10 mouse cellular contexts compared by ENCODE assay signal in genomic region chr13:110397750-110398149, GRCm38 (mm10). TPM values are rescaled to one million over a fixed set of nuclear protein-coding genes. Genes with fewer than 3 reads are reported as not detected.
A peak's percentile ranks its signal among the peaks of the same experiment; 100 is the strongest.
DNase-seq lines count a peak whose midpoint lies in the region; ATAC-seq lines count a peak whose summit lies in the region.
"Had no signal": no experiment of that assay in that cellular context is flagged by ENCODE, and none has a peak within 500 bp of the region (broad histone marks: within the 10 kb centered on the region; RNA-seq: fewer than 3 reads in every experiment).

No protein-coding gene starts in this region.

- H3K4me2 ChIP-seq in hindbrain, embryonic 12.5 days (replicated peaks) = peak overlapping the region; percentile 27
- H3K4me2 ChIP-seq in embryonic facial prominence, embryonic 15.5 days (replicated peaks) = peak overlapping the region; percentile 100
- peak overlapping the region; percentile 95 for H3K4me2 ChIP-seq in limb, embryonic 12.5 days
- peak overlapping the region; percentile 82 for H3K4me2 ChIP-seq in midbrain, embryonic 16.5 days (ENCODE audit: low read length)

- no peaks in the 10 kb centered on the region for H3K27me3 ChIP-seq in hindbrain, embryonic 12.5 days
- peaks cover 13% of the 10 kb centered on the region for H3K27me3 ChIP-seq in hindbrain, embryonic 10.5 days (ENCODE audit: insufficient read depth, poor library complexity, severe bottlenecking)
- H3K27me3 ChIP-seq in embryonic facial prominence, embryonic 15.5 days = no peaks in the 10 kb centered on the region
- no peaks in the 10 kb centered on the region for H3K27me3 ChIP-seq in limb, embryonic 12.5 days
- no peaks in the 10 kb centered on the region for H3K27me3 ChIP-seq in midbrain, embryonic 16.5 days (ENCODE audit: control insufficient read depth, insufficient read depth, low read depth, low read length)

- WGBS in hindbrain, embryonic 12.5 days = 90% methylated on average over 8 of the region's 8 CpGs
- 88% methylated on average over 8 of the region's 8 CpGs for WGBS in hindbrain, embryonic 10.5 days
- 75% methylated on average over 8 of the region's 8 CpGs for WGBS in embryonic facial prominence, embryonic 15.5 days
- WGBS in limb, embryonic 12.5 days = 92% methylated on average over 8 of the region's 8 CpGs
- WGBS in midbrain, embryonic 16.5 days = 90% methylated on average over 8 of the region's 8 CpGs

- H3K9ac ChIP-seq in hindbrain, embryonic 12.5 days = no peak overlapping the region
- no peak overlapping the region for H3K9ac ChIP-seq in embryonic facial prominence, embryonic 15.5 days
- H3K9ac ChIP-seq in limb, embryonic 12.5 days (replicated peaks) = no peak overlapping the region; the same call in 1 of the 2 replicates
- H3K9ac ChIP-seq in midbrain, embryonic 16.5 days (ENCODE audit: low read depth, low read length) = no peak overlapping the region

- H3K4me3 ChIP-seq in hindbrain, embryonic 12.5 days = 0 out of 2 replicates have a peak overlapping the region, but pooled peaks have one; percentile 7
- no peak overlapping the region for H3K4me3 ChIP-seq in hindbrain, embryonic 10.5 days
- H3K4me3 ChIP-seq in embryonic facial prominence, embryonic 15.5 days (replicated peaks) = peak overlapping the region; percentile 24
- peak overlapping the region; percentile 21 for H3K4me3 ChIP-seq in limb, embryonic 12.5 days (replicated peaks)
- H3K4me3 ChIP-seq in midbrain, embryonic 16.5 days (ENCODE audit: low read depth, low read length) = peak overlapping the region; percentile 19

- peaks cover 38% of the 10 kb centered on the region for H3K36me3 ChIP-seq in hindbrain, embryonic 12.5 days
- H3K36me3 ChIP-seq in hindbrain, embryonic 10.5 days = peaks cover 35% of the 10 kb centered on the region
- peaks cover 36% of the 10 kb centered on the region for H3K36me3 ChIP-seq in embryonic facial prominence, embryonic 15.5 days
- H3K36me3 ChIP-seq in limb, embryonic 12.5 days = peaks cover 49% of the 10 kb centered on the region
- H3K36me3 ChIP-seq in midbrain, embryonic 16.5 days (ENCODE audit: control insufficient read depth, insufficient read depth, low read length) = peaks cover 42% of the 10 kb centered on the region

- H3K27ac ChIP-seq in hindbrain, embryonic 12.5 days = no peak overlapping the region
- H3K27ac ChIP-seq in hindbrain, embryonic 10.5 days = no peak overlapping the region
- H3K27ac ChIP-seq in embryonic facial prominence, embryonic 15.5 days (replicated peaks) = no peak overlapping the region
- no peak overlapping the region for H3K27ac ChIP-seq in limb, embryonic 12.5 days
- no peak overlapping the region for H3K27ac ChIP-seq in midbrain, embryonic 16.5 days (ENCODE audit: low read length)

- no peak for DNase-seq in hindbrain, embryonic 10.5 days (ENCODE audit: low spot score)
- no peak for DNase-seq in layer of hippocampus, adult 11-12 months (ENCODE audit: low spot score)
- no peak for DNase-seq in adrenal gland, postnatal 25 days
- no peak for DNase-seq in adrenal gland, postnatal 10 days
- DNase-seq: gastrocnemius, postnatal 10 days; right cerebral cortex, postnatal 25 days had no signal

- H3K4me1 ChIP-seq in hindbrain, embryonic 12.5 days = peaks cover 8% of the 10 kb centered on the region; the same call in 1 of the 2 replicates
- H3K4me1 ChIP-seq in hindbrain, embryonic 10.5 days (replicated peaks) = peaks cover 14% of the 10 kb centered on the region; the same call in 1 of the 2 replicates
- H3K4me1 ChIP-seq in embryonic facial prominence, embryonic 15.5 days = peaks cover 14% of the 10 kb centered on the region; the same call in 1 of the 2 replicates
- H3K4me1 ChIP-seq in limb, embryonic 12.5 days (replicated peaks) = peaks cover 15% of the 10 kb centered on the region; the same call in 1 of the 2 replicates
- H3K4me1 ChIP-seq in midbrain, embryonic 16.5 days (ENCODE audit: control insufficient read depth, insufficient read depth, low read length) = peaks cover 17% of the 10 kb centered on the region

- ATAC-seq in hindbrain, embryonic 12.5 days (ENCODE audit: low FRiP score) = no peak
- no peak for ATAC-seq in embryonic facial prominence, embryonic 15.5 days (ENCODE audit: insufficient number of reproducible peaks, low FRiP score, low TSS enrichment, low read depth)
- no peak for ATAC-seq in limb, embryonic 12.5 days (ENCODE audit: insufficient number of reproducible peaks, insufficient read depth, low FRiP score, low TSS enrichment, low read depth)
- ATAC-seq in midbrain, embryonic 16.5 days = no peak

- H3K9me3 ChIP-seq in hindbrain, embryonic 12.5 days (replicated peaks) = no peaks in the 10 kb centered on the region
- no peaks in the 10 kb centered on the region for H3K9me3 ChIP-seq in hindbrain, embryonic 10.5 days
- H3K9me3 ChIP-seq in embryonic facial prominence, embryonic 15.5 days (replicated peaks) = 0 out of 2 replicates have a peak, but pooled peaks cover 4% of the 10 kb centered on the region
- 0 out of 2 replicates have a peak, but pooled peaks cover 5% of the 10 kb centered on the region for H3K9me3 ChIP-seq in limb, embryonic 12.5 days
- no peaks in the 10 kb centered on the region; the same call in 1 of the 2 replicates for H3K9me3 ChIP-seq in midbrain, embryonic 16.5 days (replicated peaks; ENCODE audit: control insufficient read depth, low read length, poor library complexity, severe bottlenecking)

RNA-seq across cellular contexts. Expression of gene Plk2, which starts 2.9 kb away (rescaled TPM):
- polyA plus RNA-seq in hindbrain, embryonic 12.5 days (2016; fragmentation: Nextera tagmentation; extraction: Ambion mirVana) = 142 and 165 TPM in 2 replicates
- 56.7 and 59.9 TPM in 2 replicates for polyA plus RNA-seq in hindbrain, embryonic 10.5 days (2016; fragmentation: Nextera tagmentation; extraction: Ambion mirVana)
- 111 and 127 TPM in 2 replicates for polyA plus RNA-seq in embryonic facial prominence, embryonic 15.5 days (2015; fragmentation: Nextera tagmentation; extraction: Ambion mirVana)
- 160 and 168 TPM in 2 replicates for polyA plus RNA-seq in limb, embryonic 12.5 days (2016; fragmentation: Nextera tagmentation; extraction: Ambion mirVana)
- 177 and 180 TPM in 2 replicates for polyA plus RNA-seq in midbrain, embryonic 16.5 days (2015; fragmentation: Nextera tagmentation; extraction: Ambion mirVana)
- 16.0 and 23.3 TPM in 2 replicates for total RNA-seq in adrenal gland, postnatal 25 days (2021)
- 10 to 100 TPM; 40.7 to 42.0 TPM for total RNA-seq in adrenal gland, postnatal 10 days (2021)

RNA-seq across cellular contexts. Expression of gene Gapt, which starts 40.8 kb away (rescaled TPM):
- 0.10 TPM in 1 of 2 replicates, not detected in the other for polyA plus RNA-seq in hindbrain, embryonic 12.5 days (2016; fragmentation: Nextera tagmentation; extraction: Ambion mirVana)
- polyA plus RNA-seq in hindbrain, embryonic 10.5 days (2016; fragmentation: Nextera tagmentation; extraction: Ambion mirVana) = 0.09 and 0.10 TPM in 2 replicates
- polyA plus RNA-seq in embryonic facial prominence, embryonic 15.5 days (2015; fragmentation: Nextera tagmentation; extraction: Ambion mirVana) = 0.24 and 0.55 TPM in 2 replicates
- 0.10 and 0.27 TPM in 2 replicates for polyA plus RNA-seq in limb, embryonic 12.5 days (2016; fragmentation: Nextera tagmentation; extraction: Ambion mirVana)
- polyA plus RNA-seq in midbrain, embryonic 16.5 days (2015; fragmentation: Nextera tagmentation; extraction: Ambion mirVana) = not detected in 2 replicates
- total RNA-seq in adrenal gland, postnatal 25 days (2021) = not detected in 2 replicates
- total RNA-seq in adrenal gland, postnatal 10 days (2021) = under 1 TPM; 0.42 TPM

Comparison
In these comparisons a context has a peak if more than half of its experiments do, and no peak if none do; other contexts are left out.
1. H3K4me2 ChIP-seq: peak in every context shown above with its lines; median percentile 100 in embryonic facial prominence, embryonic 15.5 days; 95 in limb, embryonic 12.5 days; 82 in midbrain, embryonic 16.5 days; 27 in hindbrain, embryonic 12.5 days.